Mouse (Mus musculus) embryo, embryonic 10.5 days (tissue): ENCODE data around the gene Olfr825.
"Not testable (repeated sequence)": the region's sequence is repeated elsewhere in the genome, so short reads cannot be mapped to it uniquely, and the experiment has no call there.

Experiments
- DNase-seq: peaks from one replicate; pipeline ENCODE4 v3.0.0-alpha.2; 2015; ENCODE audit warnings: low spot score

Gene Olfr825

GRCm38 (mm10) chr10:130166666-130167065 is at the start of gene Olfr825:
Gene Olfr825 (minus strand): TSS chr10:130166766.
- DNase-seq = no peak

- DNase-seq = no peak
Observed at GRCm38 (mm10) chr10:130214303-130214702, 47.7 kb upstream of the Olfr825 start, which contains the start of gene Olfr827. Gene Olfr827 (minus strand): TSS chr10:130214403.

- no peak for DNase-seq
Observed at GRCm38 (mm10) chr10:130184086-130184485, 17.5 kb upstream of the Olfr825 start, which contains the start of gene Olfr826. Gene Olfr826 (minus strand): TSS chr10:130184186.

GRCm38 (mm10) chr10:130165196-130165595 is 1.4 kb downstream of the Olfr825 start:
- no peak for DNase-seq

- DNase-seq = no peak
Observed at GRCm38 (mm10) chr10:130144121-130144520, 22.4 kb downstream of the Olfr825 start.

GRCm38 (mm10) chr10:130142481-130142880 is 24.1 kb downstream of the Olfr825 start:
- DNase-seq = not testable (repeated sequence)

- no peak for DNase-seq
Observed at GRCm38 (mm10) chr10:130134811-130135210, 31.8 kb downstream of the Olfr825 start.

GRCm38 (mm10) chr10:130129900-130130299 is 36.7 kb downstream of the Olfr825 start, which contains the start of gene Olfr824:
Gene Olfr824 (minus strand): TSS chr10:130130000.
- not testable (repeated sequence) for DNase-seq

- not testable (repeated sequence) for DNase-seq
Observed at GRCm38 (mm10) chr10:130116045-130116444, 50.5 kb downstream of the Olfr825 start.

GRCm38 (mm10) chr10:130115283-130115682 is 51.3 kb downstream of the Olfr825 start, which contains the start of gene Olfr823:
Gene Olfr823 (minus strand): TSS chr10:130115383.
- not testable (repeated sequence) for DNase-seq
